Mouse (Mus musculus) small intestine, adult 2 months (tissue): ENCODE data around the gene Phf20.

ENCODE experiments used
- CTCF ChIP-seq: fragments of 200-500 bp; IDR thresholded peaks from 2 replicates; pipeline ENCODE4 v1.5.1; 2012; ENCODE audit warnings: low read depth, mild to moderate bottlenecking, control low read depth, inconsistent platforms, low read length, moderate library complexity, mixed read lengths; ENCODE audit not compliant: insufficient replicate concordance, insufficient read length; ENCODE audit errors: extremely low read depth
- POLR2A ChIP-seq: fragments of 200-500 bp; IDR thresholded peaks from 2 replicates; pipeline ENCODE4 v1.6.1; 2012; ENCODE audit warnings: low read depth, mild to moderate bottlenecking, control low read depth, inconsistent platforms, low read length, moderate library complexity

DNA sequence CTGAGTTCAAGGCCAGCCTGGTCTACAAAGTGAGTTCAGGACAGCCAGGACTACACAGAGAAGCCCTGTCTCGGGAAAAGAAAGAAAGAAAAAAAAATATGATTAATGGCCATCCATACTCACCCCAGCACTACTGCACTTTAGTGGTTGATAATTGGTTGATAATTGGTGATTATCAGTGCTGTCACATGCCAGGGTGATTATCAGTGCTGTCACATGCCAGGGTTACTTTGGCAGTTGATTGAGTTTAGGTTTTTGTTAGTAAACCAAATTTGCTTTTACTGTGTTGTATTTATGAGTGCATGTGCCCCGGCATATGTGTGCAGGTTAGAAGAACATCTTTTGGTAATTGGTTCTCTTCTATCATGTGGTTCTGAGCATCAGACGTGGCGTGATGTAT, 105.8 kb downstream of the Phf20 start:
- TF ChIP-seq POLR2A (no peak), CTCF (no peak)
